Mouse (Mus musculus) liver, embryonic 16.5 days (tissue): ENCODE measurements around the gene Ktn1. TPM values are rescaled to one million over a fixed set of nuclear protein-coding genes. Genes with fewer than 3 reads are reported as not detected.

Experiments used
- ATAC-seq: fragments of 200-750 bp; cut with Nextera tagmentation; 2 replicates; pipeline ENCODE4 v1.8.0; 2017; ENCODE audit warnings: low read depth, mild to moderate bottlenecking, moderate number of reproducible peaks, moderate library complexity
- H3K27ac ChIP-seq: fragments of 300-500 bp; sonication (generic); 2 replicates; pipeline ENCODE4 v1.5.1; 2014; ENCODE audit warnings: mild to moderate bottlenecking, low read length
- H3K27me3 ChIP-seq: fragments of 300-500 bp; sonication (generic); 2 replicates; pipeline ENCODE4 v1.6.1; 2014; ENCODE audit warnings: low read depth, low read length, mixed read lengths; ENCODE audit not compliant: control insufficient read depth, insufficient read depth
- H3K36me3 ChIP-seq: fragments of 300-500 bp; sonication (generic); 2 replicates; pipeline ENCODE4 v1.6.1; 2014; ENCODE audit warnings: mild to moderate bottlenecking; ENCODE audit not compliant: control insufficient read depth, insufficient read depth
- H3K4me1 ChIP-seq: fragments of 300-500 bp; sonication (generic); 2 replicates; pipeline ENCODE4 v1.6.1; 2014; ENCODE audit warnings: low read depth, low read length, mixed read lengths; ENCODE audit not compliant: control insufficient read depth
- H3K4me2 ChIP-seq: fragments of 300-500 bp; sonication (generic); 2 replicates; pipeline ENCODE4 v1.6.1; 2014; ENCODE audit warnings: low read depth, low read length, mixed read lengths
- H3K4me3 ChIP-seq: fragments of 300-500 bp; sonication (generic); 2 replicates; pipeline ENCODE4 v1.5.1; 2014; ENCODE audit warnings: low read depth, mild to moderate bottlenecking, low read length
- H3K9ac ChIP-seq: fragments of 300-500 bp; sonication (generic); 2 replicates; pipeline ENCODE4 v1.6.1; 2014; ENCODE audit warnings: low read depth, low read length
- H3K9me3 ChIP-seq: fragments of 300-500 bp; sonication (generic); replicated peaks from 2 replicates; pipeline ENCODE4 v1.6.1; 2016; ENCODE audit warnings: low read length; ENCODE audit not compliant: control insufficient read depth
- WGBS: fragments of 180-500 bp; shearing (Covaris S2); extraction: QIAGEN DNeasy Blood & Tissue Kit; methylation state at CpG from one replicate; pipeline ENCODE4 v1.1.7; 2014; ENCODE audit not compliant: insufficient replicate concordance; 5-methylcytosine and 5-hydroxymethylcytosine counted together
- polyA plus RNA-seq: library from polyadenylated mRNA; unstranded; fragments of >200 nt; fragmentation: Nextera tagmentation; extraction: Ambion mirVana; gene quantifications from 2 replicates; pipeline ENCODE4 v1.2.1, GENCODE M21; 2015

Gene Ktn1
- polyA plus RNA-seq, 1 experiment from 2014 or later = 10.4 TPM

- no peaks in the 10 kb centered on the region for H3K9me3 ChIP-seq
- WGBS = 40% methylated on average over 5 of the region's 5 CpGs
- no peak overlapping the region for H3K4me2 ChIP-seq
- no peaks in the 10 kb centered on the region for H3K27me3 ChIP-seq
- no peak overlapping the region for H3K9ac ChIP-seq
- no peaks in the 10 kb centered on the region for H3K4me1 ChIP-seq
- no peak for ATAC-seq
- no peak overlapping the region for H3K4me3 ChIP-seq
- H3K27ac ChIP-seq = no peak overlapping the region
- peaks cover 2% of the 10 kb centered on the region; the same call in 1 of the 2 replicates for H3K36me3 ChIP-seq
Observed at GRCm38 (mm10) chr14:47740316-47740996, 92.2 kb downstream of the Ktn1 start.

GRCm38 (mm10) chr14:47741046-47741445 is 92.8 kb downstream of the Ktn1 start:
- H3K9me3 ChIP-seq = no peaks in the 10 kb centered on the region
- no peak overlapping the region for H3K4me3 ChIP-seq
- H3K9ac ChIP-seq = no peak overlapping the region
- no peaks in the 10 kb centered on the region for H3K27me3 ChIP-seq
- H3K27ac ChIP-seq = no peak overlapping the region
- ATAC-seq = no peak
- no peak overlapping the region for H3K4me2 ChIP-seq
- WGBS = 62% methylated on average over 2 of the region's 2 CpGs
- no peaks in the 10 kb centered on the region; the same call in 1 of the 2 replicates for H3K36me3 ChIP-seq
- no peaks in the 10 kb centered on the region for H3K4me1 ChIP-seq

GRCm38 (mm10) chr14:47742674-47743073 is 94.4 kb downstream of the Ktn1 start:
- Histone ChIP-seq H3K36me3 (no peaks in the 10 kb centered on the region; the same call in 1 of the 2 replicates), H3K4me1 (no peaks in the 10 kb centered on the region), H3K4me3 (no peak overlapping the region), H3K9me3 (no peaks in the 10 kb centered on the region), H3K9ac (no peak overlapping the region), H3K27ac (no peak overlapping the region), H3K4me2 (no peak overlapping the region), H3K27me3 (no peaks in the 10 kb centered on the region)
- ATAC-seq = no peak
- 75% methylated on average over 7 of the region's 7 CpGs for WGBS

- Histone ChIP-seq H3K9me3 (no peaks in the 10 kb centered on the region), H3K27ac (no peak overlapping the region), H3K4me3 (no peak overlapping the region), H3K27me3 (no peaks in the 10 kb centered on the region), H3K36me3 (no peaks in the 10 kb centered on the region; the same call in 1 of the 2 replicates), H3K4me1 (no peaks in the 10 kb centered on the region), H3K9ac (no peak overlapping the region), H3K4me2 (no peak overlapping the region)
- WGBS = 79% methylated on average over 4 of the region's 4 CpGs
- ATAC-seq = no peak
Observed at GRCm38 (mm10) chr14:47745086-47745485, 96.8 kb downstream of the Ktn1 start.

- H3K27ac ChIP-seq = no peak overlapping the region
- H3K4me1 ChIP-seq = no peaks in the 10 kb centered on the region
- H3K4me2 ChIP-seq = no peak overlapping the region
- H3K9ac ChIP-seq = no peak overlapping the region
- H3K36me3 ChIP-seq = no peaks in the 10 kb centered on the region
- no peak for ATAC-seq
- no peaks in the 10 kb centered on the region for H3K27me3 ChIP-seq
- H3K9me3 ChIP-seq = no peaks in the 10 kb centered on the region
- WGBS = 59% methylated on average over 9 of the region's 9 CpGs
- no peak overlapping the region for H3K4me3 ChIP-seq
Observed at GRCm38 (mm10) chr14:47747536-47747935, 99.3 kb downstream of the Ktn1 start.

GRCm38 (mm10) chr14:47748714-47749113 is 100.5 kb downstream of the Ktn1 start:
- 85% methylated on average over 3 of the region's 3 CpGs for WGBS
- H3K27ac ChIP-seq = no peak overlapping the region
- H3K4me3 ChIP-seq = no peak overlapping the region
- H3K4me2 ChIP-seq = no peak overlapping the region
- no peaks in the 10 kb centered on the region for H3K4me1 ChIP-seq
- ATAC-seq = no peak
- no peaks in the 10 kb centered on the region for H3K36me3 ChIP-seq
- no peak overlapping the region for H3K9ac ChIP-seq
- no peaks in the 10 kb centered on the region for H3K9me3 ChIP-seq
- no peaks in the 10 kb centered on the region for H3K27me3 ChIP-seq

- WGBS = 40% methylated on average over 8 of the region's 8 CpGs
- Histone ChIP-seq H3K27ac (no peak overlapping the region), H3K4me2 (no peak overlapping the region)
Observed at GRCm38 (mm10) chr14:47751422-47752205, 103.4 kb downstream of the Ktn1 start.

GRCm38 (mm10) chr14:47753561-47753960 is 105.3 kb downstream of the Ktn1 start:
- Histone ChIP-seq H3K9ac (no peak overlapping the region), H3K36me3 (no peaks in the 10 kb centered on the region), H3K27me3 (no peaks in the 10 kb centered on the region), H3K9me3 (no peaks in the 10 kb centered on the region), H3K27ac (no peak overlapping the region), H3K4me3 (no peak overlapping the region), H3K4me1 (no peaks in the 10 kb centered on the region), H3K4me2 (no peak overlapping the region)
- ATAC-seq = no peak
- 46% methylated on average over 3 of the region's 3 CpGs for WGBS

More at GRCm38 (mm10) chr14:47751422-47752205, 103.4 kb downstream of the Ktn1 start:
- Histone ChIP-seq H3K9me3 (no peaks in the 10 kb centered on the region), H3K36me3 (no peaks in the 10 kb centered on the region), H3K4me1 (no peaks in the 10 kb centered on the region), H3K9ac (no peak overlapping the region), H3K4me3 (no peak overlapping the region), H3K27me3 (no peaks in the 10 kb centered on the region)
- ATAC-seq = no peak

GRCm38 (mm10) chr14:47754253-47754897 is 106.1 kb downstream of the Ktn1 start:
- Histone ChIP-seq H3K9ac (no peak overlapping the region), H3K27me3 (no peaks in the 10 kb centered on the region), H3K9me3 (no peaks in the 10 kb centered on the region), H3K36me3 (no peaks in the 10 kb centered on the region), H3K4me2 (no peak overlapping the region), H3K4me1 (no peaks in the 10 kb centered on the region), H3K27ac (no peak overlapping the region), H3K4me3 (no peak overlapping the region)
- ATAC-seq = no peak
- 53% methylated on average over 4 of the region's 4 CpGs for WGBS
